Mouse (Mus musculus): ENCODE results near the gene Hmga2. TPM values are rescaled to one million over a fixed set of nuclear protein-coding genes. Genes with fewer than 3 reads are reported as not detected.

Hmga2 gene
- polyA plus RNA-seq, 3 experiments from 2014 or later = 0.16 to 0.59 TPM; not detected in 1

DNA sequence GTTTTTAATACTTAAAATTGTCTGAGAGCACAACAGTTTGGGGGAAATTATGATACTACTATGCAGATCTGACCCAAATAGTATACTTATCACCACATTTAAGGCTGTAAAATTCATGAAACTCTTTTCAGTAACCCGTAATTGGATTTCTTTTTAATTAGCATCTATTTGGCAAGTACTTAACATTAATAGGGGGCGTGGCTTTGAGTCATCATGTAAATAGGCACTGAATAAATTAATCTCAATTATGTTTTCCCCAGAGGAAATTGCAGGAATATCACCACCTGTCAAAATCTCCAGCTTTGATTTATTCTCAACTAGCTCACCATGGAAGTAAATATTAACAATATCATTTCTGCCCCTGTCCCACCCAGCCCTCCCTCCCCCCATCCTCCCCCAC is 3.7 kb downstream of the Hmga2 start:
- no peak for ATAC-seq

DNA sequence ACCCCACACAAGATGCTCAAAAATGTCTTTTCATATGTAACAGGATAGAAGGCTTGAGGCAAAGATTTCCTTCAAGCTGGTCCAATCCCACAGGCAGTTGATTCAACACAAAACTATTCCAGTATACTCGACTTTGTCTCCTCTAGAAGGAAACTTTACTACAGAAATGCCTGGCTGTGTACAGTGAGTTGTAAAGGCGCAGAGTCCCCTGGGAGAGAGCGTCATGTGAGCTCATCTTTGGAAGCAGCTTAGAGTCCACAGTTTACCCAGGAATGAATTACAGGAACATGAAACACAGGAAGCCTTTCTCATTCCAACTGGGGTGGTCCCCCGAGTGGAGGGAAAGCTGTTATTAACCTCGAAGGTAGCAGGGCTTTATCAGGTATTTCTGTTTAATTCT is 11.1 kb downstream of the Hmga2 start:
- ATAC-seq = no peak

DNA sequence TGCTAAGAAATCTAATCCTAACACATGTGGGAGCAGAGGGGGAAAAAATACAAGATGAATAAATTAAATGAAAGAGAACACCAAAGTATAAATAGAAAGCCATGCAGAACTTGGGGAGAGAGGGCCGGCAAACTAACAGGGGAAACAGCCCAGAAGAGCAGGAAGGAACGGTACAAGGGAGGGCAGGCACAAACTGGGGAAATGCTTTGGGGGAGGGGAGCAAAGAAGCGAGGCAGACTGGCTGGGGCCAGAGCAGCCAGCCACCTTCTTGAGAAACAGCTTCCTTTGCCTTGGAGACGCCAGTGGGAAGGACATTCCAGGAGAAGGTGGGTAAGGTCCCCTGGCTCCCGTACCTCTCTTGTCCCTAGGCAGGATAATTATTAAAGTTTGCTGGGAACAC is 14.5 kb downstream of the Hmga2 start:
- no peak for ATAC-seq

DNA sequence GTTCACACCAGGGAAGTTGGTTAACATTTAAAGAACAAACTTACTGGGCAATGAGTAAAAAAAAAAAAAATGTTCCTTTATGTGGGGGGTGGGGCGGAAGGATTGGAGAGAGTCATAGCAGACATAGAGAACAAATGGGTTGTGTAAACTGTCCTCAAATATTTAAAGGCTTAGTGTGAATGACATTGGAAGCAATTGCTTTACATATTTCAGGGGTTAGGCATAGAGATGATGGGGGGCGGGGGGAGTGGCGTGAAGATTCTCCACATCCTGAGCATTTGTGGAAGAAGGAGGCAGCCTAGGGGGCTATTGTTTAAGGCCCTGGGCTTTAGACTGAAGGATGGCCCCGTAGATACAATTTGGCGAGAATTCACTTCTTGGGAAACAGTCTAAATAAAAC is 15.0 kb downstream of the Hmga2 start:
- ATAC-seq = no peak

DNA sequence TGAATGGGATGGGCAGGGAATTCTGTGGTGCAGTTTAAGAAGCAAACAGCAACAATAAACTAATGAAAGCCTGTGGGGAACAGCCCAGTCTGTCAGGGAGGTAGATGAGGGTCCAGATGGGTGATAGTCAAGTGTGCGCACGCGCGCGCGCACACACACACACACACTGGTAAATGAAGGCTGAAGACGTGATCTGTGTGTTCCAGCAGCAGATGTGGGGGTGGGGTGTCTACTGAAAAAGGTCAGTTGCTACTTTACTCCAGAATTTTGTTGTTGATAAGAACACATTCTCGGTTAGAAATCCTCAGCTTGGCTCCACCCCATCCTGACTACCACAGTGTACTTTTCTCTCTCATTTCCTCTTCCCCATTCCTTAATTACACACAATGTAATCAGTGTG is 17.4 kb downstream of the Hmga2 start:
- ATAC-seq = no peak

DNA sequence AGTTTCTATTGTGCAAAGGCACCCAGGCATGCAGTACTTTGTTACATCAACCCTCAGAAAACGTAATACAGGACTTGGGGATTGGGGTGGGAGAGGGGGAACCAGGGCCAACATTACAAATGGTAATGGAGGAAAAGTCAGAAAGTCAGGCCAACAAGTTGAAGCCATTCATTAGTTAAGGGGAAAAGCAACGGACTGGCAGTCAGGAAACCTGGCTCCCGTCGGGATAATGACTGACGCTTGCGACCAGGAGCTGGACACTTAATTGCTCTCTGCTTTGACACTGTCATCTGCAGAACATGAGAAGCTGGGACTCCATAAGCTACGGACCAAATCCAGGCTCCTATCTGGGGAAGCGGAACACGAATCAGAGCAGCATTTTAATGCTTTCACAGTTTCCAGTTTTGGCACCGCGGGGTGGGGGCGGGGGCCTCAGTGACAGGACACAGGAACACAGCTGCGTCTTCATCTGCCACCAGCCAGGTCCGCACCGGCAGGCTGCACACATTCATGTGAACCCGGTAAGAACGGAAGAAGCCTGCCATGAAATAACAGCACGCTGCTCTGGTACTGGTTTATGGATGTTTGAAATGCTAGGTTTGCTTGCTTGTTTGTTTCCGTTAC is 26.5 kb downstream of the Hmga2 start:
- no peak for ATAC-seq

DNA sequence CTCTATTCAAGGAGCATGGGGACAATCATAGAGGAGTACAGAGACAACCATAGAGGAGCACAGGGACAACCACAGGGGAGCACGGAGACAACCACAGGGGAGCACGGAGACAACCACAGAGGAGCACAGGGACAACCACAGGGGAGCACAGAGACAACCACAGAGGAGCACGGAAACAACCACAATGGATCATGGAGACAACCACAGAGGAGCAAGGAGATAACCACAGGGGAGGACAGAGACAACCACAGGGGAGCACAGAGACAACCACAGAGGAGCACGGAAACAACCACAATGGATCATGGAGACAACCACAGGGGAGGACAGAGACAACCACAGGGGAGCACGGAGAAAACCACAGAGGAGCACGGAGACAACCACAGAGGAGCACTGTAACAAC is 29.5 kb downstream of the Hmga2 start:
- ATAC-seq = no peak

DNA sequence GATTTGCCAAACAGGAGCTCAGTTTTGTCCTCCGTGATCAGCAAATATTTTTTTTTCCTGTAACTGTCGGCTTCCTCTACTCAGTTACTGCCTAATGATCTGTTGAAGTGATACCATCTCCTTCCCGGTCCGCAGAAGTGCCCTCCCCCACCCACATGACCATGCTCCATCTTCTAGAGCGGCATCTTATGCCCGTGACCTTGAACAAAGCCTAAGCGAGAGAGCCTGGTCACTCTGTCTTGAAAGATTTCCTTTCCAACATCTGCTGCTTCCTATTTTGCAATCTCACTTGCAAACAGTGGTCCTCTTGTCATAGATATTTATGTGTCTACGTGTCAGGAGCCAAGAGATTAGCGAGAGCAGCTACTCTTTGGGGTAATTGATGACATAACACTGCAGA is 30.1 kb downstream of the Hmga2 start:
- no peak for ATAC-seq

DNA sequence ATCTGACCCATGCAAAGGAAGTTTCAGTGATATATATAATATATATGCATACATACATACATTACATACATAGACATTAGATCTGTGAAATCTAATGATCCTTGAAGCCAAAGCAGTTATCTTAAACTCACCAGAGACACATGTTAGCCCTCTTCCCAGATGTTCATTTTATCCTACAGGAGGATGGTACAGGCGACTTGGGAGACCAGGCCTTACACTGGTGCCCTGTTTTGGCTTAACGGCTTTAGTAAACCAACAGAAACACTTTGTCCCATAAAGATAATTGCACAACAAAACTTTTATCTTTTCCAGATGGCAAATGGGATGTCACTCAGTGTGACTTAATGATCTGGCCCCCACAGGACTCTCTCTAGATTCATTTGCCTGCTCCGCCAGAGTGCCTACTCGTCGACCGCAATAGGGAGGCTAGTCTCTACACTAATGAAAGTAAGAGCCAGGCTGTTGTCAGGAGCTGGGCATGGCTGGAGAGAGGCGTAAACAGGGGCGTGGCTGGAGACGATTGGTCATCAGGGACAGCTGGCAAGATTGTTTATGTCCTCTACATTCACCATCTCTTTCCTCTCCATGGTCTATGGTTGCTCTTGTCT is 31.7 kb downstream of the Hmga2 start:
- ATAC-seq = no peak

DNA sequence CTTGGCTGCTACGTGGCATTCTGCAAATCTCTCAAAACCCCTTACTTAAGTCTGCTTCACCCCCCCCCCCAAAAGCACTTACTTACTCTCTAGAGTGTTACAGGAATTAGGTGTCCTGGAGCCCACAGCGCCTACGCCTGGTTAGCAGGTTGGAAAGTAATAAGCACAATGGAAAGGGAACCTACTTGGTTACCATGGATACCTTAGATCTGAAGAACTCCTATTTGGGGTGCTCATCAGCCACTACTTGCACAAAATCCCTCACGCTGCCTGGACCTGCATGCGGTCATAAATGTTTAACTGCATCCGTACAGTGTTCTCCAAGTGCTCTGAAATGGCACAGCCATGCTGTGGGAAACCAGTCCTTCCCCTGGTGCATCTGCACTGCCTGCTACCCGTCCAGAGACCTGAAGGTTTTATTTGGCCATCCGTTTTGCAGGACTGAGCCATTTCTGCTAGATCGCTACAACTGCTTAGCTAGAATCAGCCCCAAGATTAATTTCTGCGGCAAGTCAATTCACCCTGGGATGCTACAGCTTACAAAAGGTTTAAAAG is 32.4 kb downstream of the Hmga2 start:
- no peak for ATAC-seq

DNA sequence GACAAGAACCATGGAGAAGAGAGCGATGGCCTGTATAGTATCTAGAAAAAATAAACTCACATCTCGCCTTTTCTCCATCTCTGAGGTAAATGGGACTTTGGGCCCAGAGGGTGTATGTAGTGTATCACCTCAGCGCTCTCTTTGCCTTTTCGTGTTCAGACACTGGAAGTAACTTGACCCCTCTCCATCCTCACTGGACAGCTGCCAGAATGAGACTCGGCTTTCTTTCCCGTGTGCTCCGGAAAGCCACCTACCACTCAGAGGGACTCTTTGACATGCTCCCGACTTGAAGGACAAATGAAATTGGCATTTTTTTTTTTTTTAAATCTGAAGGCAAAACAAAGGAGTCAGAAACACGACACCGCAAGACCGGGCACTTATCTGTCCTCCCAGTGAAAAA is 35.0 kb downstream of the Hmga2 start:
- no peak for ATAC-seq

DNA sequence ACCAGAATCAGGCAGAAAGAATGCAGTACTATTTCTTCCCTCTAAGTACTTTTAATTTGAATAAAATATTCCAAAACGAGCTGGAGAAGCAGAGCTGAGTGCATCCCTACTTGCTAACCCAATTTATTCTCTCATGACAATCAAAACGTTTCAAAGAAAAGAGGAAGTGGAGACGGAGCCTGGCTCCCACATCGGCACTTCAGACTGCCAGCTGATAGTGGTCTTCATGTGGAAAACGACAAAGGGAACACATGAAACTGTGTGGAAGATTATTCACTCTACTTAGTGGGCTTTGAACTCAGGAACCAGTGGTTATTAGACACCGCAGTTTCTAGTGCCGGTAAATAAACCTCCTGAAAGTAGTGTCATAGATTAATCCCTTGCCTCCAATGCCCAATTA is 41.8 kb downstream of the Hmga2 start:
- ATAC-seq = no peak

DNA sequence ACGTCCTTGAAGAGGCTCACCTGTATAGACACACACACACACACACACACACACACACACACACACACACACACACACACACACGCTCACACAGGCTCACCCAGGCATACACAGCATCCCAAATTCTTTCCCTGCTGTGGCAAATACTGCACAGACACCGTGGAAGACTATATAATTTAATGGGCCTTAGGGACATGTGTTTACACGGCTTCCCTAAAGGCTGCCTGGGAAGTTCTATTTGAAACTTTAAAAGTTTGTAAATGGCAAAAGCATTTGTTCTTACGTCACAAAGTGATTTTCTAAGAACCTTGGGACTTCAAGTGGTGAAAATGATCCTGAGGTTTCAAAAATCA is 42.8 kb downstream of the Hmga2 start:
- no peak for ATAC-seq

DNA sequence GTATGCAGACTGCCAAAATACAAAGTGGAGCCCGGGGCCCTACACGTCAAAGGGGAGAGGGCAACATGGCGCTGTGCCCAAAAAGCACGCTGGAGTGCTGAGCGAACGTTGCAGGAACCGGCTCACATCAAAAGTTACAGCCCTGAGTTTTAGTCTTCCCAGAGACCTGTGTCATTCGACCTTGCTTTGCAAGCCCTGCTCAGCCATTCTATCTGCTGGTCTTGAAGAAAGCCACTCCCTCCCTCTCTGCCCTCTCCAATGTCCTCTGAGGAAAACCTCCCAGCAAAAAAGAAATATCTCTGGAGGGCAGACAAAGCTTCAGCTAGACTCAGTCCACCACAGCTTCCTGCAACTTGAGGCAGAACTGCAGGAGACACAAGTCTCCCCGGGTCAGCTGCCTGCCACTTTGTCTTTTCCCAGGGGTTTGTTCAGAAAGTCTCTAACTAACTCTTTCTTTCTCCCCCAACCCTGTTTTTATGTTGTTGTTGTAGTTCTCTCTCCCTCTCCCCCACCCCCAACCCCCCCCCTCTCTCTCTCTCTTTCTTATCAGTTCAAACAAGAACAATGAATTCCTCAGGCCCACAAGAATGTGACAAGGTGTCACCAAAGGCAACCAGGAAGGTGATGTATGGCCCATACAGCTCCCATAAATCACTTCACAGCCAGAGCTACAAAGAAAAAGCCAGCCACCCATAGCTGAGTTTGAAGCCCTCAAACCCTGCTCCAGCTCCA is 43.4 kb downstream of the Hmga2 start:
- ATAC-seq = no peak

DNA sequence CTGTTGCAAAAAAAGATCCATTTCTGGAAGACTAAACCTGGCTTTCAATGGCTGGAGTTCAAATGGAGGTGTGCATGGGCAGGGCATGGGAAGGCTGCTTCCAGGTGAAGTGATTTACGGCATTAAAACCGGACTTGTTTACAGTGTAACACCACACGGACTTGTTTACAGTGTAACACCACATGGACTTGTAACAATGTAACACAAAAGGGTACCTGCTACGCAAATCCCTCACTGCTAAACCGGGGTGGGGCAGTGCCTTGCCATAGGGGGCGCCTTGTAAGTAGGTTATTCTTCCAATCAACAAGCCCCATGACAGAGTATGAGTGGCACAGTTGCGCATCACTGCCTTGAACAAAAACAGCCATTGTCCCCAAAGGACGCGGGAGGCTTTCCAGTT is 44.2 kb downstream of the Hmga2 start:
- no peak for ATAC-seq

DNA sequence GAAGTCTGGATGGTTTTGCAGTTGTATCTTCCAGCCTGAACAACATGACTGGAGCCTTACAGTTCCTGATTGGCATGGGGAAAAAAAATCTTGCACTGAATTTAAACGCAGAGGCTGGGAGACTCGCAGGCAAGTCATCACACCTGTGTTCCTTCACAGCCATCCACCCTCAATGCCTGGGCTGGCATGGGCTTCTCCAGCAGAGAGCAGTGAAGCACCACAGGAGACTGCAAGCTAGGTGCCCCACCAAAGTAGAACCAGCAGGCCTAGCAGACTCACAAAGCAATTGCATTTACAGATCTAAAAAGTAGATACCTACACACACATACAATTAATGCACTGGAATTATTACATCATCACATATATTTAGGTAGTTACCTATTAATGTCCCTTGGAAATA is 44.8 kb downstream of the Hmga2 start:
- no peak for ATAC-seq

DNA sequence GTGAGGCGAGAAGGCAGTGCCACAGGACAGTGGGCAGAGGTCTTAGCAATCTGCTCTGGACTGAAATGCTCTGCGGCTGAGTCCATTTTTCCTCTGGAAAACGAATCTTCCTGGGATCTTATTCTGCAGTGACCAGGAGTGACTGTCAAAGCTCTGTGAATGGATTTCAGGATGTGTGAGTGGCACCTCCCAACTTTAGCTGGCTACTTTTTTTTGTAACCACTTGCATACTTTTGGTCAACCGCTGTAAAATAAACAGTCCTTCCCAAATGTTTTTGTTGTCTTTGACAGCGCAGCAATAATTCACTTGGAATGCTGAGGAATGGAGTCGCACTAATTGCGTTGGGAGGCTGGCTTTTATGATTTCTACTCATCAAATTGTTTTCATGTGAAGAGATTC is 45.8 kb downstream of the Hmga2 start:
- ATAC-seq = no peak

DNA sequence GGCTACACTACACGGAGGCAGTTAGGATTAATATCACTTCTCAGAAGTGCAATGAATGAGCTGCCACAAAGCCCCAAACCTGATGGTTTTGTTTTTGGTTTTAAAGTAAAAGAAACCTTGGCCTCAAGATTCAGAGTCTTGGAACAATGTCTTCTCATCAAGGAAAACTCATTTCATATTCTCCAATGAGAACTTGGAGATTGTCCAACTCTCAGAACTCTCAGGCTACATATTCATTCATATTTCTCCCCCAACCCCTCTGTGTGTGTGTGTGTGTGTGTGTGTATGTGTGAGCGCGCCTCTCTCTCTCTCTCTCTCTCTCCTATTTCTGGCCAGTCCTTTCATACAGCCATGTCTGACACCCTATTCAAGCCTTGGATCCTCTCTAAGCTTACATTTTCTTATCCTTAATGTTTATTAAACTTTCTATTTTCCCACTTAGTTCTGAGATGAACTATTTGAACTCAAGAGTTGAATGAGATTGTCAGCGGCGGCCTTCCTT is 46.5 kb downstream of the Hmga2 start:
- no peak for ATAC-seq

DNA sequence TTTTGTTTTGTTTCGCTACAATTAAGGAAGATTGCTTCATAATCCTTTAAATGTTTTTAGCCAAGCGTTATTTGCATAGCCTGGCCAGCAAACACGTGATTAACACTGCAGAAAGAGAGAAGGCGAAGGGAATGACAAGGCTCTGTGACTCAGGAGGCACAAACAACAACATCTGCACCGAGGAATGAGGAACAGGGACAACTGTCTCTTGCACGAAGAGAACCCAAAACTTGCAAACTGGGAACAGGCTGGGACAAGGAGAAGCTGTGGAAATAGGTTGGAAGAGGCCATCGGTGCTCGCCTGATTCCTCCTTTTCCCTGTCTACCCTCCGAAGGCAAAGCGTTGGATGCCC is 47.1 kb downstream of the Hmga2 start:
- no peak for ATAC-seq

DNA sequence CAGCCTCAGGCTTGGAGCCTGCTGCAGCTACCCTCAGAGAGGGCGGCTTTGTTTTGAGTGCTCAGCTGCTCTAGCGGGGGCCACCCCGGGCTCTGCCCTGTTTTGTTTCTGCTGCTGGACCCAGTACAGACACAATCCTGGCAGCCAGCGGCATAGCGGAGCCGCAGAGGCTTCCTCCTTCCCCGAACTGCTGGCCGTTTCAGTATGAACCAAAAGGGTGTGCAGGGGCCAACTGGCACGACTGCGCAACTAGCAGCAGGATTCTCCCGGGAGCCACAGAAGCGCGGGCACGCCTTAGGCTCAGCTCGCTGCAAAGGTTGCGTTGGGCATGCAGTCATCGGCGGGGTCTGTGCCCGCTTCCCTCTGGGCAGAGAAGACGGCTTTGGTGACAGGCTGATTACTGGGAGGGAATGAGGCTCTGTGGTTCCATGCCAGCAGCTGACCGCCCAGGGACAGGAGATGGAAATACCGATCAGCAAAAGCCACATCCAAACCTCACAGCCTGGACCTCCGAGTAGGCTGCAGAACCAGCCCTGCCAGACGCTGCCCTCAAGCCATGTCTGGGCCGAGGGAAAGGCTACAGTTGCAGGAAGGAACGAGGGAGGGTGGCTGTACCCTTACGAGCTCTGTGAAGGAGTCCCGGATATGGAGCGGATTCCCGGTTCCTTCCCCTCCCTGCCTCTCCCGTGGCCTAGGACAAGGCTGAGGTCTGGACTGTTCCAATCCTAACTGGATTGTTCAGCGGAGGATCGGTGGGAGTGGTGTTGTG is 47.7 kb downstream of the Hmga2 start:
- ATAC-seq = no peak

DNA sequence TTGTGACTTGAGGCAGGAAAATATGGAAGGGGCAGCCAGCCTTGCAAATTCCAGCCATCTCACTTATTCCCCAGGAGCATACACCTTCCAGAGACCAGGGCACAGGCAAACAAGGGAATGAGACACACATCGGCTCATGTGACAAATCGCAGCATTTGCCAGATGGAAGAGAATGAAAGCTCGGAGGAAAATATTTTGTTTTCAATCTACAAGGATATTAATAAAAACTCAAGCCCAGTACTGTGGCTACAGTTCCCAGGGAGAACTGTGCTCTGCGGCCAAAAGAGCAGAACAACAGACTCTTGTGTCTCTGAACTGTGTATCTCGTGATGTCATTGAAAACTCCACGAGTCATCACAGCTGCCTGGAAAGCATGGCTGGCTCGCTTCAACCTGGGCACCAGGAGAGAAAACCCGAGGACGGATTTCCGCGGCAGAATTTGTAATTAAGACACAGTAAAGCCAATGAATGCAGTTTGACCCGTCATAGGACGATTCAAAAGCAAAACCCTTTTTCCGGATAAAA is 50.1 kb downstream of the Hmga2 start:
- no peak for ATAC-seq

DNA sequence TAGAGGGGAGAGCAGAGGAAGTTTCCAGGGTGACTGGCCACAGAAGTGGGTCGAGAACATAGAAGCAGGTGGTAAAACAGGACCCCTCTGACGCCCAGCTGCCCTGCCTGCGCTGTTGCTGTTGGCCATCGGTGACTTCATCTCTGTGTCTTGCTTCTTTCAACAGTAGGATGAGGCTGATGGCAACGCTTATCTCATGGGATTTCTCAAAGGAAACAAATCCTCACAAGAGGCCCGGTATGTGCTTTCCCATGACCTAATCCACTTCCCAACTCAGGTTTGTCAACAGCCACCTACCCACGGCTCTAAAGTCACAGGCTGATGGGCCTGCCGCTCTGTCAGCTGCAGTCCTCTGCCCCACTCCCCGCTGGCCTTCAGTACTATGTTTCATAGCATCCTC is 52.3 kb downstream of the Hmga2 start:
- ATAC-seq = no peak

DNA sequence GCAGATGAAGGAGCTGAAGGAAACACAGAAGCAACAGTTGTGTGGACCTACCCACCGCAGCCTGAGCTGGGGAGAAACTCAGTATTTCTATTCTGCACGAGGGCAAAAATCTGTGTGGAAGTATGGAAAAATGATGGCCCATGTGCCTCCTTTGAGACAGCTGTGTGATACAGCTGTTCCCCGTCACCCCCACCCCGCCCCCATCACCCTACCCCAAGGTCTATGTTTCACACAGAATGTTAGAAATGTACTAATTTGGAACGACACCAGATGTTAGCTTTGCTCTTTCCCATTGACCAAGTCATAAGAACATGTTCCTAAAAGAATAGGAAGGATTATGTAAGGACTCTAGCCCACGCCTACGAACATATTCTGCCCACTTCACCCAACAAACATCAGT is 53.0 kb downstream of the Hmga2 start:
- no peak for ATAC-seq

Measured in inflammation-experienced regulatory T-cells, adult 6 months (primary cell).